Mouse (Mus musculus): ENCODE measurements at regions not wholly inside any gene's neighbourhood (a gene's known extent, or its start where the extent isn't known, plus 50 kb on each side); places are given as distances from the start of the nearest gene placed in this dataset.

Small RNAs in the stretch of these regions (microRNA-seq; reads per million reads assigned to microRNA genes)
- 149 reads per million, percentile 63 among the genes with 10 or more reads in this experiment for gene Mir181a-1
- gene Mir181b-1 = 11.4 reads per million, percentile 26 among the genes with 10 or more reads in this experiment

All from heart, postnatal 25 days (tissue).